Mouse (Mus musculus): ENCODE measurements around the gene Cldn13. TPM values are rescaled to one million over a fixed set of nuclear protein-coding genes. Genes with fewer than 3 reads are reported as not detected.

Gene Cldn13
- polyA plus RNA-seq, 2 experiments, result 0.33 TPM; not detected in 1

- Histone ChIP-seq H3K36me3 (ENCODE audit: control insufficient read depth, insufficient read depth, low read length) (no peaks in the 10 kb centered on the region), H3K27me3 (ENCODE audit: control insufficient read depth, insufficient read depth, low read length) (no peaks in the 10 kb centered on the region), H3K27ac (replicated peaks; ENCODE audit: low read depth, low read length) (no peak overlapping the region), H3K4me1 (ENCODE audit: control insufficient read depth, insufficient read depth, low read length) (peaks cover 14% of the 10 kb centered on the region), H3K4me2 (replicated peaks; ENCODE audit: low read depth, low read length, severe bottlenecking) (no peak overlapping the region), H3K4me3 (replicated peaks; ENCODE audit: low read length) (no peak overlapping the region), H3K9me3 (ENCODE audit: control insufficient read depth, low read length) (no peaks in the 10 kb centered on the region), H3K9ac (ENCODE audit: low read depth, low read length, severe bottlenecking) (no peak overlapping the region)
- 71% methylated on average over 10 of the region's 10 CpGs for WGBS
- ATAC-seq (ENCODE audit: low FRiP score, low read depth) (no peak), DNase-seq (ENCODE audit: low spot score) (no peak)
- no peak for TF ChIP-seq POLR2A (IDR thresholded peaks at IDR 0.05; ENCODE audit: borderline replicate concordance, extremely low read depth, insufficient read depth, insufficient read length)
Measured at GRCm38 (mm10) chr5:134876801-134877200, 38.5 kb downstream of the Cldn13 start.

- Histone ChIP-seq H3K36me3 (ENCODE audit: control insufficient read depth, insufficient read depth, low read length) (no peaks in the 10 kb centered on the region), H3K4me1 (ENCODE audit: control insufficient read depth, insufficient read depth, low read length) (peaks cover 14% of the 10 kb centered on the region), H3K4me2 (replicated peaks; ENCODE audit: low read depth, low read length, severe bottlenecking) (no peak overlapping the region), H3K27me3 (ENCODE audit: control insufficient read depth, insufficient read depth, low read length) (no peaks in the 10 kb centered on the region), H3K9me3 (ENCODE audit: control insufficient read depth, low read length) (no peaks in the 10 kb centered on the region), H3K27ac (replicated peaks; ENCODE audit: low read depth, low read length) (no peak overlapping the region), H3K4me3 (replicated peaks; ENCODE audit: low read length) (no peak overlapping the region), H3K9ac (ENCODE audit: low read depth, low read length, severe bottlenecking) (no peak overlapping the region)
- no peak for ATAC-seq (ENCODE audit: low FRiP score, low read depth)
- 82% methylated on average over 5 of the region's 5 CpGs for WGBS
- DNase-seq (ENCODE audit: low spot score), result no peak
- no peak for TF ChIP-seq POLR2A (IDR thresholded peaks at IDR 0.05; ENCODE audit: borderline replicate concordance, extremely low read depth, insufficient read depth, insufficient read length)
Measured at GRCm38 (mm10) chr5:134875245-134875644, 40.1 kb downstream of the Cldn13 start.

DNA sequence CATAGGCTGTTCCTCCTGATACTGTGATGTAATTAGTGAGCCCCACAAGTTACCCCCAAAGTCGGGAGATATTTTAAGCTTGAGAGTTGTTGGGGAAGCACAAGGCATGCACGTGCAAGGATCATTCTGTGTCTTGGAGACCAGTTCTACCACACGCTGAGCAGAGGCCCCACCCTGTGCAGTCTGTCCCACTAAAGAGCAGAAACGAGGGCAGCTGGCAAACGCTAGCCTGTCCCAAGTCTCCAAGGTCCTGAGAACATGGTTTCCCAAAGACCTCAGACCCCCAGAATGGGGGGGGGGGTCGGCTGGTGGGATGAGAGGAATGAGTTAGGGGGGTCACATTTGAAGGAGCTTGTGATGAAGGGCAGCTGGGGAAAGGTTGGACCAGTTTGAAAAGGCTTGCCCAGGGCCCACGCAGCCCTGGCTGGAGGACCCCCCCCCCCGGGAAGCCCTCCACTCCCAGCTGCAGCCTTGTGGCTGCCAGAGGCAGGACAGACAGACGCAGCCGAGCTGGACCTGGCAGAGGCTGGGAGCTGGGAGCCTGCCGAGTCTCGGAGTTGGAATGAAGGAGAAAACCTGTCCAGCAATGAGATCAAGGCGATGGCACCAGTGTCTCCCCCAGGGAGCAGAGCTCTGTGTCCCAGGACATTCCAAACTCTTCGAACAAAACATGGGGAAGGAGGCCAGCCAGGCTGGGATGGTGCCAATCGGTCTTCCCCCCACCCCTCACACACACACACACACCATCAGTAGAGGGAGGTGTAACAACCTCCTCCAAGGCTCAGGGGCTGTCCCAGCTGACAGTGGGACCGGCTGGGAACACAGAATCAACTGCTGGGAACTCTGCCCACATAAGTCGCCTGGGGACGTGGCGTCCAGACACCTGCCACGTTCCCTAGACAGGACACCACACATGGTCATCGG, 41.1 kb downstream of the Cldn13 start:
- DNase-seq (ENCODE audit: low spot score) (no peak), ATAC-seq (ENCODE audit: low FRiP score, low read depth) (no peak)
- H3K4me3 ChIP-seq (replicated peaks; ENCODE audit: low read length), result no peak overlapping the region
- no peak overlapping the region for H3K27ac ChIP-seq (replicated peaks; ENCODE audit: low read depth, low read length)
- no peaks in the 10 kb centered on the region for H3K27me3 ChIP-seq (ENCODE audit: control insufficient read depth, insufficient read depth, low read length)
- TF ChIP-seq POLR2A (IDR thresholded peaks at IDR 0.05; ENCODE audit: borderline replicate concordance, extremely low read depth, insufficient read depth, insufficient read length), result no peak
- H3K9me3 ChIP-seq (ENCODE audit: control insufficient read depth, low read length), result no peaks in the 10 kb centered on the region
- 54% methylated on average over 21 of the region's 21 CpGs for WGBS
- no peak overlapping the region for H3K4me2 ChIP-seq (replicated peaks; ENCODE audit: low read depth, low read length, severe bottlenecking)
- no peaks in the 10 kb centered on the region for H3K36me3 ChIP-seq (ENCODE audit: control insufficient read depth, insufficient read depth, low read length)
- H3K9ac ChIP-seq (ENCODE audit: low read depth, low read length, severe bottlenecking), result no peak overlapping the region
- peaks cover 14% of the 10 kb centered on the region for H3K4me1 ChIP-seq (ENCODE audit: control insufficient read depth, insufficient read depth, low read length)

DNA sequence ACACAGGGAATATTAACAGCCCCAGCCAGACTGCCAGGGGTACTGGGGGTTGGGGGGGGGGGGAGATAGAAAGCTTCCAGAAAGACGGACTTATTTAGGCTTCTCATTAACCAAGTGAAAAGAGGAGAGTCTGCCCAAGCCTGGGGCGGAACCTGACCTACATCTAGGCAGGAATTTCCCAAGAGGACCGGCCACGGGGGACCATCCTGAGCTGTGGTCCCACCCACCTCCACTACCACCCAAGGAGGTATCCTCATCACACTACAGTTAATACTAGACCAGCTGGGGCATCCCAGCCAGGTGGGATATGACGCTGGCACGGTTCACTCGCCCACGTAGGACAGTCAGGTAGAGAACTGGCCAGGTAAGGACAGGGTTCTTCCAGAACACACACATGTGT, 42.3 kb downstream of the Cldn13 start:
- no peaks in the 10 kb centered on the region for H3K9me3 ChIP-seq (ENCODE audit: control insufficient read depth, low read length)
- H3K4me3 ChIP-seq (replicated peaks; ENCODE audit: low read length), result no peak overlapping the region
- no peak for DNase-seq (ENCODE audit: low spot score)
- no peak overlapping the region for H3K27ac ChIP-seq (replicated peaks; ENCODE audit: low read depth, low read length)
- no peaks in the 10 kb centered on the region for H3K36me3 ChIP-seq (ENCODE audit: control insufficient read depth, insufficient read depth, low read length)
- no peak overlapping the region for H3K4me2 ChIP-seq (replicated peaks; ENCODE audit: low read depth, low read length, severe bottlenecking)
- H3K9ac ChIP-seq (ENCODE audit: low read depth, low read length, severe bottlenecking), result no peak overlapping the region
- H3K4me1 ChIP-seq (ENCODE audit: control insufficient read depth, insufficient read depth, low read length), result peaks cover 20% of the 10 kb centered on the region
- no peak for ATAC-seq (ENCODE audit: low FRiP score, low read depth)
- H3K27me3 ChIP-seq (ENCODE audit: control insufficient read depth, insufficient read depth, low read length), result no peaks in the 10 kb centered on the region
- 78% methylated on average over 8 of the region's 8 CpGs for WGBS
- TF ChIP-seq POLR2A (IDR thresholded peaks at IDR 0.05; ENCODE audit: borderline replicate concordance, extremely low read depth, insufficient read depth, insufficient read length), result no peak

GRCm38 (mm10) chr5:134872597-134872996, 42.7 kb downstream of the Cldn13 start:
- no peaks in the 10 kb centered on the region for H3K9me3 ChIP-seq (ENCODE audit: control insufficient read depth, low read length)
- H3K36me3 ChIP-seq (ENCODE audit: control insufficient read depth, insufficient read depth, low read length), result no peaks in the 10 kb centered on the region
- TF ChIP-seq POLR2A (IDR thresholded peaks at IDR 0.05; ENCODE audit: borderline replicate concordance, extremely low read depth, insufficient read depth, insufficient read length), result no peak
- no peak overlapping the region for H3K4me3 ChIP-seq (replicated peaks; ENCODE audit: low read length)
- H3K4me1 ChIP-seq (ENCODE audit: control insufficient read depth, insufficient read depth, low read length), result peaks cover 25% of the 10 kb centered on the region
- no peak overlapping the region for H3K4me2 ChIP-seq (replicated peaks; ENCODE audit: low read depth, low read length, severe bottlenecking)
- H3K27me3 ChIP-seq (ENCODE audit: control insufficient read depth, insufficient read depth, low read length), result no peaks in the 10 kb centered on the region
- DNase-seq (ENCODE audit: low spot score), result no peak
- 66% methylated on average over 5 of the region's 5 CpGs for WGBS
- ATAC-seq (ENCODE audit: low FRiP score, low read depth), result no peak
- no peak overlapping the region for H3K27ac ChIP-seq (replicated peaks; ENCODE audit: low read depth, low read length)
- no peak overlapping the region for H3K9ac ChIP-seq (ENCODE audit: low read depth, low read length, severe bottlenecking)
